Mouse (Mus musculus) small intestine, adult 2 months (tissue): ENCODE measurements around the gene Map2k6.

Experiments
- CTCF ChIP-seq: fragments of 200-500 bp; IDR thresholded peaks from 2 replicates; pipeline ENCODE4 v1.5.1; 2012; ENCODE audit warnings: low read depth, mild to moderate bottlenecking, control low read depth, inconsistent platforms, low read length, moderate library complexity, mixed read lengths; ENCODE audit not compliant: insufficient replicate concordance, insufficient read length; ENCODE audit errors: extremely low read depth
- POLR2A ChIP-seq: fragments of 200-500 bp; IDR thresholded peaks from 2 replicates; pipeline ENCODE4 v1.6.1; 2012; ENCODE audit warnings: low read depth, mild to moderate bottlenecking, control low read depth, inconsistent platforms, low read length, moderate library complexity

DNA sequence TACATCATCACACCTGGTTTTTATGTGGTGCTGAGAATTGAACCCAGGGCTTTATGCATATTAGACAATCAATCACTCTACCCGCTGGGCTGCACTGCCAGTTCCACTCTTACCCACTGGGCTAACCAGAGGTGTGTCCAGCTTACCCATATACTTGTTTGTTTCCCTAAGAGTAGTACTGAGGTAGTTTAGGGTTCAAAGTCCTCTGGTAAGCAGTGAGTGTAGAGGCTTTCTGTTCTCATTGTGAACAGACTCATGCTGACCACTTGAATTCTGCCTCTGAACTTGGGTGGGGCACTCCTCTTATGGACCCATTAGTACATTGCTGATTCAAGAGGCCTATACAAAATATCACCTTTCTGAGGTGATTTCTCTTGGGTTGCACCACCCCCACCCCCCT is 119.7 kb downstream of the Map2k6 start:
- no peak for TF ChIP-seq CTCF
- TF ChIP-seq POLR2A = no peak
